Mouse (Mus musculus) embryonic facial prominence, embryonic 14.5 days (tissue): ENCODE measurements around the gene Pdzk1ip1. TPM values are rescaled to one million over a fixed set of nuclear protein-coding genes. Genes with fewer than 3 reads are reported as not detected.

Experiments used
- ATAC-seq: fragments of 200-750 bp; cut with Nextera tagmentation; 2 replicates; pipeline ENCODE4 v1.8.0; 2017; ENCODE audit warnings: low read depth, moderate number of reproducible peaks, moderate TSS enrichment
- DNase-seq: peaks from one replicate; pipeline ENCODE4 v3.0.0-alpha.2; 2015; ENCODE audit warnings: low spot score
- H3K27ac ChIP-seq: fragments of 300-500 bp; sonication (generic); replicated peaks from 2 replicates; pipeline ENCODE4 v1.5.1; 2014; ENCODE audit warnings: low read depth, mild to moderate bottlenecking, low read length, moderate library complexity
- H3K27me3 ChIP-seq: fragments of 300-500 bp; sonication (generic); replicated peaks from 2 replicates; pipeline ENCODE4 v1.6.1; 2014; ENCODE audit warnings: low read length; ENCODE audit not compliant: control insufficient read depth, insufficient read depth
- H3K36me3 ChIP-seq: fragments of 300-500 bp; sonication (generic); 2 replicates; pipeline ENCODE4 v1.6.1; 2014; ENCODE audit warnings: low read length, mixed read lengths; ENCODE audit not compliant: control insufficient read depth, insufficient read depth
- H3K4me1 ChIP-seq: fragments of 300-500 bp; sonication (generic); 2 replicates; pipeline ENCODE4 v1.6.1; 2014; ENCODE audit warnings: antibody characterized with exemption, low read length; ENCODE audit not compliant: control insufficient read depth, insufficient read depth
- H3K4me2 ChIP-seq: fragments of 300-500 bp; sonication (generic); 2 replicates; pipeline ENCODE4 v1.6.1; 2014; ENCODE audit warnings: low read depth, mild to moderate bottlenecking, low read length, moderate library complexity, mixed read lengths
- H3K4me3 ChIP-seq: fragments of 300-500 bp; sonication (generic); 2 replicates; pipeline ENCODE4 v1.5.1; 2014; ENCODE audit warnings: low read depth, mild to moderate bottlenecking, low read length
- H3K9ac ChIP-seq: fragments of 300-500 bp; sonication (generic); 2 replicates; pipeline ENCODE4 v1.6.1; 2014; ENCODE audit warnings: low read depth, mild to moderate bottlenecking, low read length, moderate library complexity, mixed read lengths
- H3K9me3 ChIP-seq: fragments of 300-500 bp; sonication (generic); 2 replicates; pipeline ENCODE4 v1.6.1; 2016; ENCODE audit warnings: low read length; ENCODE audit not compliant: control insufficient read depth
- WGBS: fragments of 180-500 bp; shearing (Covaris S2); extraction: QIAGEN DNeasy Blood & Tissue Kit; methylation state at CpG from one replicate; pipeline ENCODE4 v1.1.7; 2014; 5-methylcytosine and 5-hydroxymethylcytosine counted together
- polyA plus RNA-seq: library from polyadenylated mRNA; unstranded; fragments of >200 nt; fragmentation: Nextera tagmentation; extraction: Ambion mirVana; gene quantifications from 2 replicates; pipeline ENCODE4 v1.2.1, GENCODE M21; 2014

Pdzk1ip1 gene
- polyA plus RNA-seq, 1 experiment from 2014 or later = 18.5 TPM

DNA sequence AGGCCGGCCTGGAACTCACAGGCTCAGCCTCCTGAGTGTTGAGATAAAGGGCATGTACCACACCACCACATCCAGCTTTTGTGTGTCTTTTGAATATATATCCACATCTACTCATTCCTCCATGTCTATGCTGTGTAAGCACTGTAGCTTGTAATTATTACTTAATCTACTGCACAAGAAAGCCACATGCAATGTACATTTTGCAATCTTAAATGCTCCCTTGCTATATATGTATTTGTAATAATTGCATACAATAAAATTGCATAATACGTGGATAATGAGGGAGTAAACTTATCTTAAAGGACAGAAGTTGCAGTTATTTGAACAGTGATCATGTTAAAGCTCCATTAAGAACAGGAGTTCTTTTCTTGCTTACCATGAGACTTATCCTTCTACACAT lies 32.7 kb downstream of the Pdzk1ip1 start:
- H3K27me3 ChIP-seq = no peaks in the 10 kb centered on the region
- WGBS = 74% methylated on average over 2 of the region's 2 CpGs
- H3K9ac ChIP-seq = no peak overlapping the region
- H3K27ac ChIP-seq = no peak overlapping the region
- H3K4me1 ChIP-seq = no peaks in the 10 kb centered on the region
- no peaks in the 10 kb centered on the region for H3K36me3 ChIP-seq
- no peak overlapping the region for H3K4me3 ChIP-seq
- H3K4me2 ChIP-seq = no peak overlapping the region
- DNase-seq = no peak
- H3K9me3 ChIP-seq = no peaks in the 10 kb centered on the region
- no peak for ATAC-seq

DNA sequence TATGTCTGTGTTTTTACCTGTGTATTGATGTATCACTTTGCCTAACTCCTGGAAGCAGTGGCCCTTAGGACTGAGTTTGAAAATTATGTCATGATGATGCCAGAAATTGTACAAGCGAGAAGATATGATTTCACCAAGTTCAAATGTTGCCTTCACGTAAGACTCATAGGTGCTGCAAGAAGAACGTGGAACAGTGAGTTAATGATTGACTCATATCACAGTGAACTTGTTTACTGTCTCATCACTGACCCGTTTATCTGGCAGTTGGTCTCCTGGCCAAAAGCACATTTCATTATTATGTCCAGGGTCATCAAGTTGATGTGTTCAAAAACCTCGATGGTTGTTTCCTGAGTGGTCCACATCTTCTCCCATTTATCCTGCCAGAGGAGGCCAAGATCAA lies 33.1 kb downstream of the Pdzk1ip1 start:
- Histone ChIP-seq H3K9ac (no peak overlapping the region), H3K27ac (no peak overlapping the region), H3K4me1 (no peaks in the 10 kb centered on the region), H3K27me3 (no peaks in the 10 kb centered on the region), H3K4me2 (no peak overlapping the region), H3K36me3 (no peaks in the 10 kb centered on the region), H3K4me3 (no peak overlapping the region), H3K9me3 (no peaks in the 10 kb centered on the region)
- 86% methylated on average over 5 of the region's 5 CpGs for WGBS
- ATAC-seq (no peak), DNase-seq (no peak)

DNA sequence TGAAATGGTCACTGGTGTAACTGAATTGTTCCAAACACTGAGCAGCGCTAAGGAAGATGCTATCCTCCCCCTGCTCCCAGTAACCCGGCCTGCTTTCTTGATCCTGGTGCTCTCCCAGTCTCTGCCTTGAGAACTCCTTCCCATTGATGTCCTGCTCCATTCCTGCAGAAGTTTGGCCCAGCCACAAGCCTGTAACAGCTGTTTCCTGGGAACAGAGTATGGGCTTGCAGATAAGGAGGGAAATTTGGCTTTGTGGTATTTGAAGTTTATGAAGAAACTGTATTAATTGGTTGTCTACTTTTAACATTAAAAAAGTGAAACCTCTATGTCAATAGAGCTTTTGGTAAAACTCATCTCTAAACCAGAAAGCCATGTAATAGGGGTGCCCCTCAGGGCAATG lies 35.0 kb downstream of the Pdzk1ip1 start:
- Histone ChIP-seq H3K27ac (no peak overlapping the region), H3K9ac (no peak overlapping the region), H3K27me3 (no peaks in the 10 kb centered on the region), H3K36me3 (no peaks in the 10 kb centered on the region), H3K4me1 (no peaks in the 10 kb centered on the region), H3K4me3 (no peak overlapping the region), H3K4me2 (no peak overlapping the region), H3K9me3 (no peaks in the 10 kb centered on the region)
- no peak for DNase-seq
- no peak for ATAC-seq
- 55% methylated on average over 2 of the region's 2 CpGs for WGBS

DNA sequence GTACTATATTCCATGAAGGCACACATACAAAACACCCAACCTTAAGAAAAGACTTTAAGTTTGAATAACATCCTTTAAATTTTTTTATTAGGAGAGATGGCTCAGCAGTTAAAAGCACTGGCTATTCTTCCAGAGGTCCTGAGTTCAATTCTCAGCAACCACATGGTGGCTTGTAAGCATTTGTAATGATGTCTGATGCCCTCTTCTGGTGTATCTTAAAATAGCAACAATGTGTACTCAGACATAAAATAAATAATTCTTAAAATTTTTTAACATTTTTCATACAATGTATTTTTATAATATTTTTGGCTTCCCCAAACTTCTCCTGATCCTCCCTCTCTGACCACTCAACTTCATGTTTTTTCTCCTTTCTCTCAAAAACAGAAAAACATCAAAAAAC lies 36.2 kb downstream of the Pdzk1ip1 start:
- Histone ChIP-seq H3K9ac (no peak overlapping the region), H3K9me3 (no peaks in the 10 kb centered on the region)

DNA sequence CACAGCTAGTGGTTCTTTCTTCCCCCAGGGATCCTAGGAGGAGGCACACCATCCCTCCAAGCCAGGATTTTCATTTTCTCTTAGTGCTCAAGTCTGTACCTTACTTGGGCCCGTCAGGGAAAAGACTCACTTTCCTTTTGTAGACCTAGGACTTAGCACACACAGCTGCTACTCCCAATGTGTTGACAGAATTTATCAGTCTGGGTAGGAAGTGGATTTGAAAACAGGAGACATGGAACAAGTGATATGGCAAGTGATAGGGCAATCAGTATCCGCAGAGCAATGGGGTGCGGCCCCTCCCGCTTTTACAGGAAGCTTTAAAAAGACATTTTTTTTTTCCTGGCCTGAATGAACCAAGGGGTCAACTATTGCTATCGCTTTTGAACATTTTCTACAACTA lies 44.6 kb downstream of the Pdzk1ip1 start:
- Histone ChIP-seq H3K4me1 (no peaks in the 10 kb centered on the region), H3K9me3 (no peaks in the 10 kb centered on the region), H3K4me3 (no peak overlapping the region), H3K9ac (no peak overlapping the region), H3K36me3 (no peaks in the 10 kb centered on the region), H3K27me3 (peaks cover 27% of the 10 kb centered on the region), H3K27ac (no peak overlapping the region), H3K4me2 (no peak overlapping the region)
- DNase-seq = no peak
- WGBS = 9% methylated on average over 5 of the region's 5 CpGs
- no peak for ATAC-seq

More for the DNA sequence above, 36.2 kb downstream of the Pdzk1ip1 start:
- Histone ChIP-seq H3K27ac (no peak overlapping the region), H3K36me3 (no peaks in the 10 kb centered on the region), H3K4me1 (no peaks in the 10 kb centered on the region), H3K4me3 (no peak overlapping the region), H3K4me2 (no peak overlapping the region), H3K27me3 (no peaks in the 10 kb centered on the region)
- DNase-seq = no peak
- ATAC-seq = no peak

DNA sequence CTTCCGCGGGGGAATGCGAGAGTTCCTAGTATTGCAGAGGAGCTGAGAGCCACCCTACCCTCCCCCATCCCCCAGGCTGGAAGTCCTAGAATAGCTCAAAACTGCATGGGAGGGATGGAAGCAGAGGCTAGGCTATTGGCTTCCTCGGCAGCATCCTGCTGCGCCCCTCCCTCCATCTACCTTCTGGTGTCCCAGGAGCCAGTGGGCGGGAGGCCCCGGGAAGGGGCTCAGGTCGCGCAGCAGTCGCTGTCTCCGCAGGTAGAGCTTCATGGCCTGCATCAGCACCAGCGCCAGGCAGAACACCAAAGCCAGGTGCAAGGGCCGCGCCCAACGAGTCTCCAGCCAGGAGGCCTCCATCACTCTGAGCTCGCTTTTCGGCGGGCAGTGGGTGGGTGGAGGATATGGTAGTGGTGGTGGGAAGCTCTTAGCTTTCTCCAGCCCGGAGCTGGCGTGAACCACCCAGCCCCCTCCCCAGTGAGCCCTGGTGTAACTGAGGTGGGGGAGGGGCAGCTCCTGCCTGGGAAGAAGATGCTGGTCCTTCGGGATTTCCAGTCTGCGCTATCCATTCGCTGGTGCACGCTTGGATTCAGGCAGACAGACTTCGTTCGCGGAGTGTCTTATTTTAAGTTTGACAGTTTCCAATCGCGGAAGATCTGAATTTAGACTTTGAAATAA lies 45.2 kb downstream of the Pdzk1ip1 start, which contains the start of gene Cyp4x1:
Gene Cyp4x1, minus strand, starts transcription at position 661 of the 675 bp plus-strand sequence.
- ATAC-seq (no peak; the same call in 1 of the 2 replicates), DNase-seq (peak; percentile 7)
- Histone ChIP-seq H3K27me3 (peaks cover 27% of the 10 kb centered on the region), H3K4me2 (peak within 1 kb of the TSS; percentile 29), H3K27ac (no peak within 1 kb of the TSS), H3K36me3 (no peaks in the 10 kb centered on the region), H3K9ac (no peak within 1 kb of the TSS), H3K4me3 (peak within 1 kb of the TSS; percentile 14; the same call in 1 of the 2 replicates), H3K9me3 (no peaks in the 10 kb centered on the region), H3K4me1 (no peaks in the 10 kb centered on the region)
- under 1% methylated on average over 23 of the region's 29 CpGs for WGBS

DNA sequence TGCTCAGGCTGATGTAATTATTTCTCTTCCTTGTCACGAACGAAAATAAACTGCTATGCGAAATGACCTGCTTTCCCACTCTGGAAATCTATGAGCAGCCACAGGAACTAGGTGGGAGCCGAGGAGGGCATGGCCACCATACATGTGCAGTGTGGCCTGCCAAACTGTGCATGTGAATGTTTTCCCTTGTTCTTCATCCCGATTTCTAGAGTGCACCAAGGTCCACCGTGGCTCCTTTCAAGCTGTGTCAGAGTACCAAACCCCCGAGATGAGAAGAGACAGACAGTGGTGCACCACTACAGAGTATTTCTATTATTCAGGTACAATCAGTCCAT lies 45.8 kb downstream of the Pdzk1ip1 start:
- no peak overlapping the region for H3K9ac ChIP-seq
- peaks cover 27% of the 10 kb centered on the region for H3K27me3 ChIP-seq
- H3K4me3 ChIP-seq = no peak overlapping the region
- WGBS = 16% methylated on average over 7 of the region's 7 CpGs
- H3K27ac ChIP-seq = no peak overlapping the region
- no peaks in the 10 kb centered on the region for H3K36me3 ChIP-seq
- ATAC-seq (no peak), DNase-seq (no peak)
- peak overlapping the region; percentile 29; the same call in 1 of the 2 replicates for H3K4me2 ChIP-seq
- no peaks in the 10 kb centered on the region for H3K4me1 ChIP-seq
- H3K9me3 ChIP-seq = no peaks in the 10 kb centered on the region

Other genes starting within 250 kb of the Pdzk1ip1 start
- gene Foxd2, start 179.8 kb upstream of the Pdzk1ip1 start, polyA plus RNA-seq = 0.81 and 1.3 TPM in 2 replicates
- gene Foxe3, start 162.7 kb upstream of the Pdzk1ip1 start, polyA plus RNA-seq = not detected in 2 replicates
- gene Cmpk1, start 101.5 kb upstream of the Pdzk1ip1 start, polyA plus RNA-seq = 110 and 112 TPM in 2 replicates
- gene Stil, start 88.5 kb upstream of the Pdzk1ip1 start, polyA plus RNA-seq = 11.8 and 14.1 TPM in 2 replicates
- 1.3 and 1.6 TPM in 2 replicates for gene Tal1, start 32.3 kb upstream of the Pdzk1ip1 start, polyA plus RNA-seq
- 0.48 and 0.84 TPM in 2 replicates for gene Cyp4x1, start 45.6 kb downstream of the Pdzk1ip1 start, polyA plus RNA-seq
- gene Cyp4a29, start 153.4 kb downstream of the Pdzk1ip1 start, polyA plus RNA-seq = 0.11 TPM in 1 of 2 replicates, not detected in the other
- gene Cyp4a12a, start 210.3 kb downstream of the Pdzk1ip1 start, polyA plus RNA-seq = 0.50 and 0.81 TPM in 2 replicates